Mouse (Mus musculus) embryonic facial prominence, embryonic 15.5 days (tissue): ENCODE measurements at regions not wholly inside any gene's neighbourhood (a gene's known extent, or its start where the extent isn't known, plus 50 kb on each side); places are given as distances from the start of the nearest gene placed in this dataset.

Experiments used
- ATAC-seq: fragments of 200-750 bp; cut with Nextera tagmentation; 2 replicates; pipeline ENCODE4 v1.8.0; 2017; ENCODE audit warnings: low read depth, moderate TSS enrichment; ENCODE audit not compliant: insufficient number of reproducible peaks, low FRiP score, low TSS enrichment
- H3K27ac ChIP-seq: fragments of 300-500 bp; sonication (generic); replicated peaks from 2 replicates; pipeline ENCODE4 v1.5.1; 2015; ENCODE audit warnings: mild to moderate bottlenecking, inconsistent platforms
- H3K27me3 ChIP-seq: fragments of 300-500 bp; sonication (generic); 2 replicates; pipeline ENCODE4 v1.6.1; 2015; ENCODE audit warnings: inconsistent platforms
- H3K36me3 ChIP-seq: fragments of 300-500 bp; sonication (generic); 2 replicates; pipeline ENCODE4 v1.6.1; 2015; ENCODE audit warnings: mild to moderate bottlenecking, inconsistent platforms
- H3K4me1 ChIP-seq: fragments of 300-500 bp; sonication (generic); 2 replicates; pipeline ENCODE4 v1.6.1; 2015; ENCODE audit warnings: inconsistent platforms
- H3K4me2 ChIP-seq: fragments of 300-500 bp; sonication (generic); replicated peaks from 2 replicates; pipeline ENCODE4 v1.6.1; 2015; ENCODE audit warnings: mild to moderate bottlenecking, inconsistent platforms
- H3K4me3 ChIP-seq: fragments of 300-500 bp; sonication (generic); replicated peaks from 2 replicates; pipeline ENCODE4 v1.5.1; 2015; ENCODE audit warnings: mild to moderate bottlenecking, inconsistent platforms
- H3K9ac ChIP-seq: fragments of 300-500 bp; sonication (generic); 2 replicates; pipeline ENCODE4 v1.6.1; 2015; ENCODE audit warnings: inconsistent platforms
- H3K9me3 ChIP-seq: fragments of 300-500 bp; sonication (generic); replicated peaks from 2 replicates; pipeline ENCODE4 v1.6.1; 2016; ENCODE audit warnings: inconsistent platforms
- WGBS: fragments of 180-500 bp; shearing (Covaris S2); methylation state at CpG from one replicate; pipeline ENCODE4 v1.1.7; 2015; 5-methylcytosine and 5-hydroxymethylcytosine counted together

DNA sequence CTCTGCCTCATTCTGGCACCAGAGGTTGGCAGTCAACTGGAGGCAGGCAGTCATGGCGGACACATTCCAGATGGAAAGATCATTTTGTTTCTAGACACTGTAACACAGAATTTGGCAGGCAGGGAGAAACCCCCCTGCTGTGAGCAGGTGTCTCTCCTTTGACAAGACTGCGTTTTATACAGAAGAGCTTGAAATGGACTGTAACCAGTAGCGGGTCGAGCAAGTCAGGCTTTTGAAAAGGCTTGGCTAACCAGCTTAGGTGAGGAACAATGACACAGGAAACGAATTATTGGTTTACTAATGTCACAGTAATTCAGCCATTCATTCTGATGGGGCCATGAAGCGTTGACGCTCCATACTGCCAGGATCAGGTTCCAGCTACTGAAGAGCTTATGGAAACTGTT, 275.3 kb upstream of the Slc24a5 start:
- no peaks in the 10 kb centered on the region for H3K36me3 ChIP-seq
- 54% methylated on average over 7 of the region's 7 CpGs for WGBS

DNA sequence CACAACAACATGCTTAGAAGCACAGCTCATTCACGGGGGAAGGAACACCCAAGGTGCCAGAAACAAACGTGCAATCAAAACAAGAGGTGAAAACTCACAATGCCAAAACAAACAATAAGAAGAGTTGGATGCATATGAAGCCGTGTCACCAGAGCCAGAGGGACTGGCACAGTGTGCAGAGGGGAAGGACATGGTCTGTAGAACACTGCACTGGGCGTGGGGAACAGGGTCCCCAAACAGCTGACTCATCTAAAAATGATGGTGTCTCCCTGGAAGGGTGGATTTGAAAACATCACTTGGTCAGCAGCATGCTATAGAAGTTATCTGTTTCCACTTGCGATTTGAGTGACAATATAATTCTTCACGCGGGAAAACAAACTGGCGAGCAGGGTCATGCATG, 256.2 kb upstream of the Slc24a5 start:
- Histone ChIP-seq H3K9me3 (no peaks in the 10 kb centered on the region), H3K4me3 (no peak overlapping the region), H3K27ac (no peak overlapping the region), H3K9ac (no peak overlapping the region), H3K27me3 (no peaks in the 10 kb centered on the region), H3K36me3 (no peaks in the 10 kb centered on the region), H3K4me1 (no peaks in the 10 kb centered on the region), H3K4me2 (no peak overlapping the region)
- 75% methylated on average over 8 of the region's 8 CpGs for WGBS
- ATAC-seq = no peak

More for the DNA sequence above, 275.3 kb upstream of the Slc24a5 start:
- no peak overlapping the region for H3K4me2 ChIP-seq
- H3K9me3 ChIP-seq = no peaks in the 10 kb centered on the region
- ATAC-seq = no peak
- no peak overlapping the region for H3K9ac ChIP-seq
- no peaks in the 10 kb centered on the region for H3K27me3 ChIP-seq
- H3K4me1 ChIP-seq = no peaks in the 10 kb centered on the region
- no peak overlapping the region for H3K27ac ChIP-seq
- H3K4me3 ChIP-seq = no peak overlapping the region

DNA sequence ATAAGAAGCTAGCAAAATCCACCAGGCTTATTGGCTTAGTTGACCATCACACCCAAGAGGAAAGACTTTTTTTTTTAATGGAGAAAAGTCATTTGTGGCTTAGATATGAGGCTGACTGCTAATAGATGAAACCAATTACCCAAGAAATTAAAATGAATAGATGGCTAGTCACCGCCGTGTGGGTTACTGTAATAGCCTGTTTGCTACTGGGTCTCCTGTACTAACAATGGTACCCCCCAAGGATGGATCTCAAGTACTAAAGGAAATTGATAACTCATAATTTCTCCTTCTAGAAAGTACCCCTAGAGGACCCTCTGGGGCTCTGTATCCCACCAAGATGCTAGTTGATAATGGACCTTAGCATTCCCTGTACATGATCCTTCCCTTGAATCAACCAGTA, 251.1 kb upstream of the Slc24a5 start:
- no peak overlapping the region for H3K27ac ChIP-seq
- H3K4me3 ChIP-seq = no peak overlapping the region
- H3K27me3 ChIP-seq = no peaks in the 10 kb centered on the region
- WGBS = 81% methylated on average over 2 of the region's 2 CpGs
- no peak overlapping the region for H3K4me2 ChIP-seq
- H3K9me3 ChIP-seq = no peaks in the 10 kb centered on the region
- no peak overlapping the region for H3K9ac ChIP-seq
- ATAC-seq = no peak
- H3K36me3 ChIP-seq = no peaks in the 10 kb centered on the region
- H3K4me1 ChIP-seq = no peaks in the 10 kb centered on the region

DNA sequence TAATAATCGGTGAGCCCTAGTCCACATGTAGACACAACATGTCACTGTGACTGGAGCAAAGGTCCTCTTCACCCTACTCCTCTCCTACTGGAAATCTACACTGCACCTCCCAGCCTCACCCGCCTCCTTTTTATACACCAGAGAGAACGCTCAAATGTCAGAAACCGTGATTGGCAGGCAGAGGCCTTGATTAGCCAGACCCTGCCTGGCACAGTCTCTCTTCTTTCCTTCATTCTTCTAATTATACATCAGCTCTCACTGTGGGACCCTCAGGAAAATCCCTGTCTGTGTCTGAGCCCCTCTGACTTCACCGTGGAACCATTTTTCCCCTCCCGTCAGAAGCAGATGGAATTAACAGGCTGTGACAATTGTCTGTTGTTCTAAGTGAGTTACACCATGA, 248.1 kb upstream of the Slc24a5 start:
- Histone ChIP-seq H3K27ac (no peak overlapping the region), H3K36me3 (no peaks in the 10 kb centered on the region), H3K9me3 (no peaks in the 10 kb centered on the region), H3K4me1 (no peaks in the 10 kb centered on the region), H3K4me2 (no peak overlapping the region), H3K27me3 (no peaks in the 10 kb centered on the region), H3K4me3 (no peak overlapping the region), H3K9ac (no peak overlapping the region)
- no peak for ATAC-seq
- WGBS = 71% methylated on average over 6 of the region's 6 CpGs

DNA sequence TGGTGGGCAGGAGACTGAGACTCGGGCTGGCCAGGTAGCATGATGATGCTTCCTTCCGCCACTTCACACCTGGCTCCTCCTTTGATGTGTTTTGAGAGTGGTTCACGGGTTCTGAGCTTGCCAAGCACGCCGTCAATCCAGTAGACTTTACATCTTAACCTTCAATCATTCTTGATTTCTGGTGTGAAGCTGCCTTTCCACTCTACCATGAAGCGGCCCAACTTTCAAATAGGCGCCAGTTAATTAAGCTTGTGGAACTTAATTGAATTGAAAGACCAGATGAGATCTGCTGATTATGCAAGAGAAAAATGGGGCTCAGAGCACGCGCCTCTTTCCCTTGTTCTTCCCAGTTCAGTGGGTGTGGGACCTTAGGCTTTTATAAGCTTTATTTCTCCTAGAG, 247.1 kb upstream of the Slc24a5 start:
- H3K4me3 ChIP-seq = no peak overlapping the region
- no peaks in the 10 kb centered on the region for H3K4me1 ChIP-seq
- H3K27ac ChIP-seq = no peak overlapping the region
- no peak overlapping the region for H3K9ac ChIP-seq
- ATAC-seq = no peak
- H3K4me2 ChIP-seq = no peak overlapping the region
- 90% methylated on average over 9 of the region's 9 CpGs for WGBS
- no peaks in the 10 kb centered on the region for H3K27me3 ChIP-seq
- no peaks in the 10 kb centered on the region for H3K9me3 ChIP-seq
- H3K36me3 ChIP-seq = no peaks in the 10 kb centered on the region

DNA sequence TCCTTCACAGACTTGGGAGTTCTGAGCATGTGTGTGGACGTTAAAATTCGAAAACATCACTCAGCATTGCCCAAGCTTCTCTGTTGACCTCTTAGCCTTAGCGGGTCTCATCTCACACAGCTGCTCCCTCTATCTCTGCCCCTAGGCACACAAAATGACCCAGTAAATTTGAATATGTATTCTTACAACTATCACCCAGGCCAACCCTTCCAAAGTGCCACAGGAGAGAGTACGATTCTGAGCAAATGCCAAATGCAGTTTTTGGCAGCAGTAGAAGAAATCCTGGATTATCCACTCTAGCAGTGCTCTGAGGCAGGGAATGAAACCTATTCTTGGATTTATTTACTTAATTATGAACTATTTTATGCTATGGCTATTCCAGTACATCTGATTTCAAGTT, 246.6 kb upstream of the Slc24a5 start:
- no peaks in the 10 kb centered on the region for H3K36me3 ChIP-seq
- no peaks in the 10 kb centered on the region for H3K9me3 ChIP-seq
- no peaks in the 10 kb centered on the region for H3K27me3 ChIP-seq
- H3K9ac ChIP-seq = no peak overlapping the region
- 77% methylated on average over 4 of the region's 4 CpGs for WGBS
- H3K4me2 ChIP-seq = no peak overlapping the region
- H3K27ac ChIP-seq = no peak overlapping the region
- H3K4me3 ChIP-seq = no peak overlapping the region
- no peak for ATAC-seq
- H3K4me1 ChIP-seq = no peaks in the 10 kb centered on the region

DNA sequence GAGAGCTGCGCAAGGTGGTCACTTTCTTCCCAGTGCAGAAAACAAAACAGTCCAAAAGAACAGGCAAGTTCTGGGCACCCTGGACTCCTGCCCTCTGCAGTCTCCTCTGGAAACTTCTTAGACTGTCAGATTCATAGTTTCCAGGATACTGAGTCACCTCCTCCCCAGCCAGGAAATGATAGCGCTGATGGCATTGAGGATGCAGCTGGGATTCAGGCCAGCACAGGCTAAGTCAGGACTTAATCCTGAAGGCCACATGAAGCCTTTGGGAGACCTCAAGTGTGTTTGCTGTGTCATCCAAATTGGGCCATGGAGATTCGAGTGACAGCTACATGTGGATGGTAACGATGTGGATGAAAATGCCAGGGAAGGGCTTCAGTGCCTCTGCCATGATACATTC, 219.1 kb upstream of the Slc24a5 start:
- 89% methylated on average over 4 of the region's 4 CpGs for WGBS
- ATAC-seq = no peak
- Histone ChIP-seq H3K4me1 (no peaks in the 10 kb centered on the region), H3K9me3 (no peaks in the 10 kb centered on the region), H3K4me2 (no peak overlapping the region), H3K4me3 (no peak overlapping the region), H3K36me3 (no peaks in the 10 kb centered on the region), H3K27me3 (no peaks in the 10 kb centered on the region), H3K27ac (no peak overlapping the region), H3K9ac (no peak overlapping the region)

DNA sequence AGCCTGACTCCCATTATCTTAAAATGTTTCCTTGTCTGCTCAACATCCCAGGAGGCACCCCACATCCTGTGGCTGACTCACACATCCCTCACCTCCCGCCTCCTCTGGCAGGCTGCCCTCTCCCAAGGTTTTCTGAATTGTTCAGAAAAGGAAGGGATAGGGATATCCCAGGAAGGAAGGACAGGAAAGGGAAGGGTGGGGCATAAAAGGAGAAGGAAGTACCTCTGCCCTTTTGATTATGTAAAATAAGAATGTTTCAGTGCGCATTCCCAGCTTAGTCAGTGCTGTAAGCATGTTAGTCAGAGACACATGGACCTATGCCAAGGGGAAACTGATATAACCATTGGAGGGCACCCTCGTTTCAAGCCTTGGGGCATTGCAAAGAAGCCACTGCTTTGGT, 209.4 kb upstream of the Slc24a5 start:
- Histone ChIP-seq H3K4me1 (0 out of 2 replicates have a peak, but pooled peaks cover 5% of the 10 kb centered on the region), H3K36me3 (no peaks in the 10 kb centered on the region), H3K27ac (no peak overlapping the region), H3K9me3 (no peaks in the 10 kb centered on the region), H3K4me2 (no peak overlapping the region), H3K9ac (no peak overlapping the region), H3K27me3 (no peaks in the 10 kb centered on the region), H3K4me3 (no peak overlapping the region)
- WGBS = 48% methylated on average over 3 of the region's 3 CpGs
- ATAC-seq = peak; percentile 65

DNA sequence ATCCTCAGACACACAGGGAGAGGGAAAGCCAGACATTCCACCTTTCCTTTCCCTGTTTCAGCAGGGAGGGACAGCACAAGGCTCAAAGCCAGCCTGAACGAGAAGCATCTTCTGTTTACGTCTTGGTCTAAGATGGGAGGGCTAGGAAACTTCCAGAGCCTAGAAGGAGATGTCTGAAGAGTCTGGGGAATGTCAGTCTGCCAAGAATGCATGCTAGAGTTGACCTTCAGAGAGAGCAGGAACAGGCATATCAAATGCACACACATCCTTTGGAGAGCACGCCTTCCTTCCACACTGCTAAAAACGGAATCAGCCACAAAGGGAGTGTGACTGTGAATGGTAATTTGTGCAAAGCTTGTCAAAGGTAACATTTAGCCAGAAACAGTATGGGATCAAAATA, 179.7 kb upstream of the Slc24a5 start:
- Histone ChIP-seq H3K36me3 (no peaks in the 10 kb centered on the region), H3K27ac (no peak overlapping the region), H3K9ac (no peak overlapping the region), H3K4me1 (no peaks in the 10 kb centered on the region), H3K4me3 (no peak overlapping the region), H3K4me2 (no peak overlapping the region), H3K9me3 (no peaks in the 10 kb centered on the region), H3K27me3 (no peaks in the 10 kb centered on the region)
- WGBS = 25% methylated on average over 4 of the region's 4 CpGs
- ATAC-seq = no peak

DNA sequence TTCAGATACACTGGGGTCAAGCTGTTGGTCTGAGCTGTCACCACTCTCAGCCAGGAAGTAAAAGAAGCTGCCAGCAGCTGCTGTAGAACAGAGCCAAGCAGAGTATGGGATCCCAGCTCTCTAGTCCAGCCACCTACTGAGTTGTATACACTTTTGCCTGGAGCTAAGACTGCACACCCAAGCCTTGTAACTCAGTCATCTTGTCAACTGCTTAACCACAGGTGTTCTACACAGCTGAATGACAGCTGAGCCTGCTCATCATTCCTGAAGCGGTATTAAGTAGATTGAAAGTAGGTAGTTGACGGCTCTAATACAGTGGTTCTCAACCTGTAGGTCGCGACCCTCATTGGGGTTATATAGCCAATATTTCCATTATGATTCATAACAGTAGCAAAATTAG, 172.9 kb upstream of the Slc24a5 start:
- Histone ChIP-seq H3K9ac (no peak overlapping the region), H3K27ac (no peak overlapping the region), H3K4me2 (no peak overlapping the region), H3K9me3 (no peaks in the 10 kb centered on the region), H3K4me1 (no peaks in the 10 kb centered on the region), H3K36me3 (no peaks in the 10 kb centered on the region), H3K4me3 (no peak overlapping the region), H3K27me3 (no peaks in the 10 kb centered on the region)
- 84% methylated on average over 4 of the region's 4 CpGs for WGBS
- no peak for ATAC-seq

DNA sequence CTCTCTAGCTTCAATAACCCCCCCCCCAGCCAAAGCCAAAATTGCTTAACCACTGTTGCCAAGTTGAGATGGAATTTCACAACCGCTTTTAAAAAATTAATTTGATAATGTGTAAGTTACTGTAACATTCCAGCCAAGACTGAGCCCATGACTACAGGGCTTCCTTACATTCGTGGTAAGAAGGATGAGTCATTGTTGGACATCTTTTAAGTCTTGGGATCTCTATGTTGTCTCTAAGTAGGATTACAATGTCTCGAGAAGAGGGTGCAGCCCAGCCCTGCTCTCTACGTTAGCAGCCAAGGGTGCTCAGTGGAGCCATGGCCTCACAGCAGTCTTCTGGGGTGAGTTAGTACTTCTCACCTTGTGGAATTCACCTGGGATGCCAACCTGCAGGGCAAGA, 164.4 kb upstream of the Slc24a5 start:
- H3K36me3 ChIP-seq = no peaks in the 10 kb centered on the region
- H3K4me3 ChIP-seq = no peak overlapping the region
- 0 out of 2 replicates have a peak, but pooled peaks cover 4% of the 10 kb centered on the region for H3K4me1 ChIP-seq
- H3K27me3 ChIP-seq = no peaks in the 10 kb centered on the region
- no peak overlapping the region for H3K9ac ChIP-seq
- peak; percentile 34; the same call in 1 of the 2 replicates for ATAC-seq
- no peak overlapping the region for H3K27ac ChIP-seq
- H3K4me2 ChIP-seq = no peak overlapping the region
- WGBS = 55% methylated on average over 4 of the region's 4 CpGs
- H3K9me3 ChIP-seq = no peaks in the 10 kb centered on the region

DNA sequence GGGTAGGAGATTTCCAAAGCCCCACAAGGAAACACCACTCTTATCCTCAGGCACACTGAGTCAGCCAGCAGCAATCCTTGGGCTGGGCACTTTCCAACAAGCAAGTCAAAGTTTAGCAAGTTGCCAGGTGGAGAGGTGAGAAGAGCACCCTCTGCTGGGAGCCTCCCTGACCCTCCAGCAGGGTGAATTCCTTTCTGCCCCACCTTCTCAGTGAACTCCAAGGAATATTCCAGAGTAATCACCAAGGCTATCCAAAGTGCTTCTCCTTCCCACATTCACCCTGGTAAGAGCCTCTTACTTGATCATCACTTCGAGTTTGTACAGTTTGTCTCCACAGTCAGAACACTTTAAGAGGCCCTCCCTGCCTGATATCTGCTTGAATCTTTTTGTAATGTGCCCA, 162.8 kb upstream of the Slc24a5 start:
- H3K9ac ChIP-seq = no peak overlapping the region
- no peak overlapping the region for H3K4me3 ChIP-seq
- 0 out of 2 replicates have a peak, but pooled peaks cover 4% of the 10 kb centered on the region for H3K4me1 ChIP-seq
- H3K4me2 ChIP-seq = no peak overlapping the region
- WGBS = 82% methylated on average over 1 of the region's 1 CpGs
- H3K36me3 ChIP-seq = no peaks in the 10 kb centered on the region
- no peak overlapping the region for H3K27ac ChIP-seq
- no peak for ATAC-seq
- no peaks in the 10 kb centered on the region for H3K27me3 ChIP-seq
- no peaks in the 10 kb centered on the region for H3K9me3 ChIP-seq
